In the genomic region with DNA sequence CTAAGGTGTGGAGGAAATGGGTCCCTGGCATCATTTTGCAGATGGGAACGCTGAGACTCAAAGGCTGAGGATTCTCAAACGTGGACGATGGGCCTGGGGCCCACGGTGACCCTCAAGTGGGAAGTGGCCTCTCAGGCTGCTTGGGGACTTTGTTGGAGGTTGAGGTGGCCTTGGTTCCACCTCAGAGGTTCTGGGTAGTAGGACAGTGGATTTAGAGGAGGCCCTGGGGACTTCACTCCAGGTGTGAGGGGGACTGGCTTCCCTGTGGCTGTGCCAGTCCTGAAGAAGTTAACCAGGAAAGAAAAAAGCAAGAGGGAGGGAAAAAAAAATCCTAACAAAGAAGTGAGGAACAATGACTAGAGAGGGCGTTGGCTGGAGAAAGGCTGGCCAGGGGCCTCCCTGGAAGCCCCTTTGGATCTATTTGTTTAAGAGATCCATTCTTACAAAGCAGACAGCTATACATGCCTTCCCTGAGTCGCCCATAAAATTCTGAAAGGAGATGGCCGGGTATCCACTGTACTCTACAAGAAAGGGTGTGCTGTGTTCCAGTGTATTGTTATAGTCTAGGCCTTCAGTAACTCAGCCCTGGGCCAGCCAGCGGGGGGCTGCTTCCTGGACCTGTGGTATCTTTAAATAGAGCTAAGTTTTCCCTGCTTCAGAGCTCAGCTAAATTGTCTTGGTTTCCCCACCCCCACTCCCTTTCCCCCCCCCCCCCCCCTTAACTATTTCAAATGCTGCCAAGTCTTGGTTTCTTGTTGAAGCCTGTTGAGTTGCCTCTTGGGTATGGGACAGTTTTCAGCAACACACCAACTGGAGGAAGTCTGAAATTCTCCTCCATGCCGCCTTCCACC, we compare ENCODE assay signal across 7 mouse cellular contexts. TPM values are rescaled to one million over a fixed set of nuclear protein-coding genes. Genes with fewer than 3 reads are reported as not detected.
DNase-seq lines count a peak whose midpoint lies in the region; ATAC-seq and TF ChIP-seq lines count a peak whose summit lies in the region.

No protein-coding gene starts in this region.

- DNase-seq in spleen, adult 2 months (ENCODE audit: low read depth in 1 of 2, low spot score in 2 of 2), result no peak
- no peak for DNase-seq in spleen, adult 18-20 months
- DNase-seq in forebrain, embryonic 11.5 days (ENCODE audit: low spot score), result no peak
- no peak for DNase-seq in liver, embryonic 11.5 days (ENCODE audit: low spot score)
- no peak for DNase-seq in urinary bladder, postnatal 36 days (ENCODE audit: low spot score in 2 of 2)
- no peak for DNase-seq in T-cell, adult 2 months (ENCODE audit: low spot score)

- peaks cover 2% of the 10 kb centered on the region for H3K4me1 ChIP-seq in spleen, adult 2 months (ENCODE audit: control insufficient read depth, insufficient read depth, insufficient read length)
- H3K4me1 ChIP-seq in forebrain, embryonic 11.5 days (replicated peaks; ENCODE audit: control insufficient read depth, insufficient read depth, low read length), result peaks cover 6% of the 10 kb centered on the region; the same call in 1 of the 2 replicates
- peaks cover 9% of the 10 kb centered on the region; the same call in 1 of the 2 replicates for H3K4me1 ChIP-seq in liver, embryonic 11.5 days (replicated peaks; ENCODE audit: control insufficient read depth, insufficient read depth, low read length)

- TF ChIP-seq POLR2A in spleen, adult 2 months (IDR thresholded peaks at IDR 0.05; ENCODE audit: low read depth, low read length), result no peak

- TF ChIP-seq CTCF in spleen, adult 2 months (IDR thresholded peaks at IDR 0.05; ENCODE audit: extremely low read depth, insufficient read depth, insufficient read length, insufficient replicate concordance), result no peak

- peaks cover 9% of the 10 kb centered on the region for H3K27me3 ChIP-seq in spleen, adult 2 months (ENCODE audit: control insufficient read depth, insufficient read depth, low read length)
- H3K27me3 ChIP-seq in forebrain, embryonic 11.5 days (ENCODE audit: control insufficient read depth, insufficient read depth, low read length), result no peaks in the 10 kb centered on the region
- H3K27me3 ChIP-seq in liver, embryonic 11.5 days (replicated peaks; ENCODE audit: control insufficient read depth, insufficient read depth, low read length), result peaks cover 16% of the 10 kb centered on the region

- H3K9me3 ChIP-seq in forebrain, embryonic 11.5 days (ENCODE audit: control insufficient read depth, low read length), result no peaks in the 10 kb centered on the region
- no peaks in the 10 kb centered on the region for H3K9me3 ChIP-seq in liver, embryonic 11.5 days (ENCODE audit: control insufficient read depth, low read length)

- H3K36me3 ChIP-seq in spleen, adult 2 months (ENCODE audit: control insufficient read depth, insufficient read depth, low read length), result no peaks in the 10 kb centered on the region
- no peaks in the 10 kb centered on the region; the same call in none of the 2 replicates for H3K36me3 ChIP-seq in forebrain, embryonic 11.5 days (ENCODE audit: control insufficient read depth, insufficient read depth, low read length)
- no peaks in the 10 kb centered on the region for H3K36me3 ChIP-seq in liver, embryonic 11.5 days (ENCODE audit: control insufficient read depth, insufficient read depth, low read length)

- 54% methylated on average over 9 of the region's 9 CpGs for whole genome bisulfite sequencing in spleen, adult 2 months
- 21% methylated on average over 9 of the region's 9 CpGs for WGBS in forebrain, embryonic 11.5 days
- WGBS in liver, embryonic 11.5 days, result 34% methylated on average over 9 of the region's 9 CpGs

- peak overlapping the region; percentile 98 for H3K9ac ChIP-seq in forebrain, embryonic 11.5 days (ENCODE audit: low read length)
- H3K9ac ChIP-seq in liver, embryonic 11.5 days (ENCODE audit: low read depth, low read length), result peak overlapping the region; percentile 83

- ATAC-seq in forebrain, embryonic 11.5 days (replicated peaks; ENCODE audit: low FRiP score), result no peak
- ATAC-seq in liver, embryonic 11.5 days (replicated peaks; ENCODE audit: low FRiP score), result no peak
- ATAC-seq in inflammation-experienced regulatory T-cells, adult 6 months, result no peak

- H3K4me2 ChIP-seq in forebrain, embryonic 11.5 days (ENCODE audit: low read depth, low read length, severe bottlenecking), result peak overlapping the region; percentile 87
- peak overlapping the region; percentile 79 for H3K4me2 ChIP-seq in liver, embryonic 11.5 days

- peak overlapping the region; percentile 8; the same call in 1 of the 2 replicates for H3K27ac ChIP-seq in spleen, adult 2 months (ENCODE audit: insufficient read depth, low read length)
- H3K27ac ChIP-seq in forebrain, embryonic 11.5 days (ENCODE audit: low read depth, low read length), result peak overlapping the region; percentile 19; the same call in 1 of the 2 replicates
- peak overlapping the region; percentile 4; the same call in 1 of the 2 replicates for H3K27ac ChIP-seq in liver, embryonic 11.5 days (ENCODE audit: low read depth, low read length)

- H3K4me3 ChIP-seq in spleen, adult 2 months (ENCODE audit: extremely low read depth, insufficient read depth, insufficient read length), result peak overlapping the region; percentile 56; the same call in 1 of the 2 replicates
- H3K4me3 ChIP-seq in forebrain, embryonic 11.5 days (ENCODE audit: low read depth, low read length), result peak overlapping the region; percentile 82
- peak overlapping the region; percentile 61 for H3K4me3 ChIP-seq in liver, embryonic 11.5 days (ENCODE audit: low read depth, low read length)

RNA-seq across cellular contexts. Expression of gene Sh3pxd2b, which starts 1.0 kb away (rescaled TPM):
- 2.2 and 2.8 TPM in 2 replicates for polyA plus RNA-seq in spleen, adult 2 months (2012; rRNA removed)
- polyA plus RNA-seq in forebrain, embryonic 11.5 days (2014; fragmentation: Nextera tagmentation; extraction: Ambion mirVana), result 27.7 and 28.4 TPM in 2 replicates
- polyA plus RNA-seq in liver, embryonic 11.5 days (2014; fragmentation: Nextera tagmentation; extraction: Ambion mirVana), result 7.4 and 8.2 TPM in 2 replicates
- polyA plus RNA-seq in inflammation-experienced regulatory T-cells, adult 6 months (2017; shearing (Covaris generic)), result not detected

RNA-seq across cellular contexts. Expression of gene Hbq1a, which starts 48.8 kb away (rescaled TPM):
- polyA plus RNA-seq in spleen, adult 2 months (2012; rRNA removed), result 6.4 and 12.1 TPM in 2 replicates
- polyA plus RNA-seq in forebrain, embryonic 11.5 days (2014; fragmentation: Nextera tagmentation; extraction: Ambion mirVana), result not detected in 2 replicates
- polyA plus RNA-seq in liver, embryonic 11.5 days (2014; fragmentation: Nextera tagmentation; extraction: Ambion mirVana), result 0.47 and 0.92 TPM in 2 replicates
- not detected for polyA plus RNA-seq in inflammation-experienced regulatory T-cells, adult 6 months (2017; shearing (Covaris generic))

RNA-seq across cellular contexts. Expression of gene Hba-a2, which starts 52.4 kb away (rescaled TPM):
- polyA plus RNA-seq in spleen, adult 2 months (2012; rRNA removed), result 85,032 and 127,038 TPM in 2 replicates
- 5,773 and 5,896 TPM in 2 replicates for polyA plus RNA-seq in forebrain, embryonic 11.5 days (2014; fragmentation: Nextera tagmentation; extraction: Ambion mirVana)
- 25,282 and 25,421 TPM in 2 replicates for polyA plus RNA-seq in liver, embryonic 11.5 days (2014; fragmentation: Nextera tagmentation; extraction: Ambion mirVana)
- polyA plus RNA-seq in inflammation-experienced regulatory T-cells, adult 6 months (2017; shearing (Covaris generic)), result 10 to 100 TPM; 11.3 to 24.9 (median 18.9) TPM

Comparison
In these comparisons a context has a peak if more than half of its experiments do, and no peak if none do; other contexts are left out.
1. RNA of gene Hba-a2, which starts 52.4 kb away (polyA plus RNA-seq): 85,032 to 127,038 TPM in spleen, adult 2 months, 25,282 to 25,421 TPM in liver, embryonic 11.5 days and 5,773 to 5,896 TPM in forebrain, embryonic 11.5 days; 11.3 to 24.9 TPM in inflammation-experienced regulatory T-cells, adult 6 months; every median in the first group is over 100 times any median in the second.
2. Peak in every context shown above with its lines, with median percentiles within 50 percentile points of each other: H3K27ac ChIP-seq and H3K4me3 ChIP-seq.